Mouse (Mus musculus) ES-E14 (cell line): ENCODE data around the gene 3110082J24Rik. TPM values are rescaled to one million over a fixed set of nuclear protein-coding genes. Genes with fewer than 3 reads are reported as not detected.

ENCODE experiments used
- DNase-seq: peaks from one replicate; pipeline ENCODE4 v3.0.0-alpha.2; 2013; ENCODE audit warnings: low read depth, low spot score
- H3K27ac ChIP-seq: 2 replicates; pipeline ENCODE4 v1.5.1; 2012; ENCODE audit warnings: low read depth, mild to moderate bottlenecking, low read length, moderate library complexity, mixed read lengths; ENCODE audit not compliant: poor library complexity, insufficient read depth, severe bottlenecking
- H3K36me3 ChIP-seq: 2 replicates; pipeline ENCODE4 v1.6.1; 2012; ENCODE audit warnings: mild to moderate bottlenecking, low read length, moderate library complexity, mixed read lengths; ENCODE audit not compliant: control insufficient read depth, poor library complexity, insufficient read depth, severe bottlenecking
- H3K4me1 ChIP-seq, 2 experiments: fragments of 150-350 bp in 1 of 2; sonication (generic) in 1 of 2; 2 replicates each; pipeline ENCODE4 v1.6.1; 2012; ENCODE audit warnings: low read length in 2 of 2, mild to moderate bottlenecking in 1 of 2, mixed read lengths in 1 of 2; ENCODE audit not compliant: control insufficient read depth in 2 of 2, insufficient read depth in 2 of 2, poor library complexity in 1 of 2
- H3K4me3 ChIP-seq, 2 experiments: fragments of 150-350 bp in 1 of 2; sonication (generic) in 1 of 2; 2 replicates each; pipeline ENCODE4 v1.5.1; 2012; ENCODE audit warnings: low read length in 2 of 2, low read depth in 1 of 2, mild to moderate bottlenecking in 1 of 2, mixed read lengths in 1 of 2; ENCODE audit not compliant: insufficient read depth in 1 of 2, poor library complexity in 1 of 2, severe bottlenecking in 1 of 2
- H3K9ac ChIP-seq: 2 replicates; pipeline ENCODE4 v1.6.1; 2012; ENCODE audit warnings: low read depth, mild to moderate bottlenecking, low read length, mixed read lengths; ENCODE audit not compliant: poor library complexity, insufficient read depth, severe bottlenecking
- H3K9me3 ChIP-seq: fragments of 150-350 bp; sonication (generic); 2 replicates; pipeline ENCODE4 v1.6.1; 2012; ENCODE audit warnings: low read depth, mild to moderate bottlenecking, low read length; ENCODE audit not compliant: control insufficient read depth, insufficient read depth
- CHD2 ChIP-seq: IDR thresholded peaks from 2 replicates; pipeline ENCODE4 v1.6.1; 2014; ENCODE audit warnings: mild to moderate bottlenecking, low read depth, low read length, inconsistent platforms
- HCFC1 ChIP-seq: IDR thresholded peaks from 2 replicates; pipeline ENCODE4 v1.6.1; 2012; ENCODE audit warnings: low read length, inconsistent platforms, borderline replicate concordance; ENCODE audit not compliant: insufficient read depth
- MAFK ChIP-seq: IDR thresholded peaks from 2 replicates; pipeline ENCODE4 v1.6.1; 2014; ENCODE audit warnings: mild to moderate bottlenecking, low read depth, low read length, inconsistent platforms; ENCODE audit not compliant: insufficient read depth
- ZC3H11A ChIP-seq: IDR thresholded peaks from 2 replicates; pipeline ENCODE4 v1.6.1; 2012; ENCODE audit warnings: low read depth, mild to moderate bottlenecking, inconsistent platforms, low read length, borderline replicate concordance
- ZNF384 ChIP-seq: IDR thresholded peaks from 2 replicates; pipeline ENCODE4 v1.6.1; 2012; ENCODE audit warnings: low read depth, low read length, inconsistent platforms
- in situ Hi-C, 2 experiments: fragments of 600-800 bp; cut with MboI; formaldehyde crosslinking; loops; one replicate each; pipeline ENCODE4 v1.15.1; 2025; ENCODE audit warnings: low sequenced_read_pairs in 2 of 2, inconsistent platforms in 1 of 2; ENCODE audit not compliant: unreplicated experiment in 2 of 2
- total RNA-seq: library from RNA; depleted of rRNA; stranded (reverse); fragments of 300-350 nt; gene quantifications from 2 replicates; pipeline ENCODE4 v1.2.3, GENCODE M21; 2012; rRNA removed

3110082J24Rik gene
- not detected in 2 replicates for total RNA-seq

DNA sequence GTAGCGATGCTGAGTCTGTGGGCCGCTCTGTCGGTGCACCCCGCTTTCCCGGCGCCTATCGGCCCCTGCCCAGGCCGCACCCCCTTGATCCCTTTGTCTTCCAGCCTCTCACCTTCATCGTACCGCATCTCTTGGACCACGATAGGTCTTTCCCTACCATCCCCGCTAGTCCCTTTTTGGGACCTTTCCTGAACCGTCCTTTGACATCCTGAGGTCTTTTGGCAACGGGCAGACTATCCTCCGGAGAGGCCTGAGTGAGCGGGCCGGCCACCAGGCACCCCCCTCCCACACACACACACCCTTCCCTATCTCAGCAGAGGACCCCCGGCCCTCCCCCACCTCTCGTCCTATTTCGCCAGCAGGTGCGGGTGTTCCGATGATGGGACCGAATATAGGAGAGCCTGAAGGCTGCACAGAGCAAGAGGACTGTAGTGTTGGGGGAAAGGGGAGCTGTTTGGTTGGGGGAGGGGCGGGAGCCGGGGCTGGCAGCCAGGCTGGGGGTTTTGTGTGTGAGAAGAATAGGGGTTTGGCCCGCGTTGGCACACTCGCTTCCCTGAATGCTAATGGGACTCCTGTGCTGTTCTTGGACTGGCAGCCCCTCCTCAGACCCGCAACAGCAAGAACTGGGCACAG lies at the start of gene 3110082J24Rik:
TSS of gene 3110082J24Rik (minus strand) at position 419 of the 633 bp plus-strand sequence.
- DNase-seq, result no peak
- Histone ChIP-seq H3K4me3 (peak within 1 kb of the TSS; percentile 63 to 78), H3K9ac (peak within 1 kb of the TSS; percentile 78), H3K9me3 (no peaks in the 10 kb centered on the region), H3K27ac (no peak within 1 kb of the TSS), H3K4me1 (peaks cover 0 to 17% of the 10 kb centered on the region in 2 experiments; a peak in 3 of 4 replicates), H3K36me3 (no peaks in the 10 kb centered on the region)
- in situ Hi-C loops, result no loop called here
- TF ChIP-seq MAFK (no peak), ZNF384 (no peak), CHD2 (no peak), ZC3H11A (no peak), HCFC1 (no peak)

DNA sequence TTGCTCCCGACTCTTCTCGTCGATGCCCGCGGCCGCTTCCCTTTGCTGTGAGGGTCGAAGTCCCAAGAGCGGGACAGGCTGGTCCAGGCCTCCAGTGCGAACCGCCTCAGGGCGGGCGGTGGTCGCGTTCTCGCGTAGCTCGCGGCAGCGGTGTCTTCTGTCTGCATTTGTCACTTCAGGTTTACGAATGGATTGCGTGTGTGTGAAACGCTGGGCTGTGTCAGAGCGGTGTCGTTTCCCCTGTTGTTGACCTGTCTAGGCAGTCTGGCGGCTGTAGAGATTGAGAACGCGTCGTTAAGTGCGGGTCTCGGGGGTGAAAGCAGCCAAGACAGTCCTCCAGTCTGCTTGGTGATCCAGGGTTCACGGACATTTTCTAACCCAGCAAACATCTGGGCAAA lies 49.5 kb upstream of the 3110082J24Rik start:
- H3K36me3 ChIP-seq, result no peaks in the 10 kb centered on the region
- H3K4me3 ChIP-seq, result peak overlapping the region; percentile 70 to 94
- in situ Hi-C loops, result no loop called here
- no peak overlapping the region for H3K27ac ChIP-seq
- H3K4me1 ChIP-seq, result peaks cover 0 to 2% of the 10 kb centered on the region in 2 experiments; a peak in 2 of 4 replicates
- H3K9me3 ChIP-seq, result no peaks in the 10 kb centered on the region
- H3K9ac ChIP-seq, result peak overlapping the region; percentile 86
- no peak for DNase-seq
- no peak for TF ChIP-seq ZNF384
- TF ChIP-seq HCFC1, result no peak
- no peak for TF ChIP-seq MAFK
- TF ChIP-seq CHD2, result 0 out of 2 replicates have a peak, but pooled peaks have one; percentile 51
- TF ChIP-seq ZC3H11A, result no peak

DNA sequence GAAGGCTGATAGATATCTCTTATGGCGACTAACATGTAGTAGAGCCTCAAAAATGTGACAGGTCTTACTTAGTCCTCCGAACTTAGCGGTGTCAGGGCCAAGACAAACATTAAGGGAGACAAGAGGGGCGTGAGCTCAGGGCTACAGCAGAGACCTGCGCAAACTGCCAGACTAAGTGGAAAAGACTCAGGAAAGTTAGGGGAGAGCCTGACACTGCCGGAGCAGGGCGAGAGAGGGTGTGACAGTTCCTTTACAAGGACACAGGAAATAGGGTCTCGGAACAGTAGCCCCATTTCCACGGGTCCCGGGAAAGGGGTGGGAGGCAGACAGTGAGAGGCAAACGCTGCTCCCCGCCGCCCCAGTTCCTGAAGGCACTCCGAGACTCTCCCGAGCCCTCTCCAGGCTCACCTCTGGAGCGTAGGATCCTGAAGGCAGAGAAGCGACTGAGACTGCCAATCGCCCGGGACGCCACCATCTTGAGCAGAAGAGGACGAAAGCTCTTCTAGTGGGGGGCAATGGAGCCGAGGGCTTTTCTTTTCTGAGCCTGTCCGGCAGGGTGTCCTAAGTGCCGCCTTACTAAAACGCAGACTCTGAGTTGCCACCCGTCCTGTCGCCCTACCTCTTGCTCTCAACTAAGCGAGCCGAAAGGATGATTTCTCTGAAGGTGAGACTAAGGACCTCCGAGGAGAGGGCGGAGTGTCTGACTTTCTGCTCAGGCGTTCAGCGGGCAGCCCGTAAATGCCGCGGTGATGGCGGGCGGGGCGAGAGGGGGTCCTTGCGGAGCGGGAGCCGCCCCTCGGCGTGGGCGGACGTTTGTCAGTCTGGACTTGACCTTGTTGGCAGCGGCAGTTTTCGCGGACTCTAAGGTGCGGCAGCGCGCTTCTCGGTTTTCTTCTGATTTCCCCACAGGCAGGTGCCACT lies 48.8 kb upstream of the 3110082J24Rik start, which contains the start of the genes Hadha and Hadhb:
TSS of gene Hadha (minus strand) at position 689 of the 921 bp plus-strand sequence.
TSS of gene Hadhb (plus strand) at position 775 of the 921 bp plus-strand sequence.
- no peaks in the 10 kb centered on the region for H3K9me3 ChIP-seq
- H3K9ac ChIP-seq, result peak within 1 kb of the TSS; percentile 86
- peak; percentile 81 for DNase-seq
- peak within 1 kb of the TSS; percentile 70 to 94 for H3K4me3 ChIP-seq
- peaks cover 0 to 2% of the 10 kb centered on the region in 2 experiments; a peak in 2 of 4 replicates for H3K4me1 ChIP-seq
- peak within 1 kb of the TSS; percentile 80; the same call in 1 of the 2 replicates for H3K27ac ChIP-seq
- H3K36me3 ChIP-seq, result no peaks in the 10 kb centered on the region
- TF ChIP-seq HCFC1 (peak; percentile 67; the same call in 1 of the 2 replicates), ZNF384 (no peak)
- in situ Hi-C loops, result no loop called here

GRCm38 (mm10) chr5:30154013-30154412 lies 48.1 kb upstream of the 3110082J24Rik start:
- TF ChIP-seq MAFK (no peak), ZC3H11A (no peak), CHD2 (no peak), HCFC1 (no peak), ZNF384 (no peak)
- H3K27ac ChIP-seq, result no peak overlapping the region
- H3K9me3 ChIP-seq, result no peaks in the 10 kb centered on the region
- H3K9ac ChIP-seq, result no peak overlapping the region; the same call in 1 of the 2 replicates
- in situ Hi-C loops, result no loop called here
- peaks cover 0 to 2% of the 10 kb centered on the region in 2 experiments; a peak in 2 of 4 replicates for H3K4me1 ChIP-seq
- peak; percentile 12 for DNase-seq
- peak overlapping the region; percentile 70 to 94 for H3K4me3 ChIP-seq
- no peaks in the 10 kb centered on the region for H3K36me3 ChIP-seq
